Mouse (Mus musculus) testis, adult 2 months (tissue): ENCODE measurements around the gene Dlg2.

Experiments
- CTCF ChIP-seq: fragments of 200-500 bp; IDR thresholded peaks from 2 replicates; pipeline ENCODE4 v1.5.1; 2012; ENCODE audit warnings: low read depth, mild to moderate bottlenecking, inconsistent platforms, low read length, moderate library complexity; ENCODE audit not compliant: control insufficient read depth, insufficient read depth, insufficient replicate concordance
- POLR2A ChIP-seq: fragments of 200-500 bp; IDR thresholded peaks from 2 replicates; pipeline ENCODE4 v1.6.1; 2012; ENCODE audit warnings: low read depth, mild to moderate bottlenecking, inconsistent platforms, low read length, moderate library complexity; ENCODE audit not compliant: control insufficient read depth

GRCm38 (mm10) chr7:92087429-92087828 is 1611.0 kb downstream of the Dlg2 start:
- TF ChIP-seq CTCF (no peak), POLR2A (no peak)
